ENCODE assay signal across 9 mouse cellular contexts in the genomic region with DNA sequence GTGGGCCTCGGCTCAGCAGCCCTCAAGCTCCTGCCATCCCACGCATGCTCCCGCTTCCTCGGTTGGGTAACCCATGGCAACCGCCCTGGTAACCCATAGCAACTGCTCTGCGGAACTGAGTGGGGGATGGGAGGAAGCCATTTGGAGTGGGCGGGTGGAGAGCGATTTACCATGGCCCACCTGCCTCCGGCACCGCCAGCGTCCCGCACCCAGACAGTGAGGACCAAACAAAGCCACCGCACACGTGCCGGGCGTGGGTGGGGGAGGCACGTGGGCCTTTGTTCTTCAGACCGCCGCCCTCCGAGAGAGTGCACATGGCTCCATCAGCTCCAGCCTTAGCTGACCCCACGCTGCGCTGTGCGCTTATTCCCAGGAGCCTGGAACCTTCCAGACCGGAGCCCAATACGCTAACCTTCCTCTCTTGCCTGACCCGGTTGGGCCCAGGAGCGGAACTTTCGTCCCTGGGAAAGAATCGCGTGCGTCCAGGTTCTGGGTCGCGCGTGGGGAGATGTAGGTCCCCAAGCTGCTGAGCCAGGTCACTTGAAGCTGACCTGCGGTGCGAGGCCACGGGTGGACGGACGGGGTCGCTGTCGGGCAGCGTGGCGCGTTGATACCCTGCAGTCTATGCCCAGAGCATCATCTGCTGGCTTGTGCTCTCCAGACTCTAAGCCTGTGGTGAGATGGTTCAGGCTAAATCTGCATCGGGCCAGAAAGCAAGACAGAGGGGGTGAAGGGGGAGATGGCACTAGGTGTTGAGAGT.
A peak's percentile ranks its signal among the peaks of the same experiment; 100 is the strongest.
DNase-seq lines count a peak whose midpoint lies in the region; ATAC-seq lines count a peak whose summit lies in the region.
"Had no signal": no experiment of that assay in that cellular context is flagged by ENCODE, and none has a peak within 500 bp of the region (broad histone marks: within the 10 kb centered on the region; RNA-seq: fewer than 3 reads in every experiment).

No protein-coding gene starts in this region.

- H3K27me3 ChIP-seq in intestine, embryonic 16.5 days (replicated peaks; ENCODE audit: control insufficient read depth, insufficient read depth, low read length): no peaks in the 10 kb centered on the region

- peak; percentile 93 for ATAC-seq in granulocyte monocyte progenitor cell, adult 5-6 weeks (replicated peaks; ENCODE audit: poor library complexity, severe bottlenecking)
- peak; percentile 81 for ATAC-seq in intestine, embryonic 16.5 days

- peak overlapping the region; percentile 47 for H3K4me3 ChIP-seq in intestine, embryonic 16.5 days (ENCODE audit: low read length)

- 7% methylated on average over 45 of the region's 45 CpGs for WGBS in intestine, embryonic 16.5 days

- H3K4me2 ChIP-seq in intestine, embryonic 16.5 days (ENCODE audit: low read depth, low read length): peak overlapping the region; percentile 91

- no peaks in the 10 kb centered on the region for H3K36me3 ChIP-seq in intestine, embryonic 16.5 days (ENCODE audit: control insufficient read depth, insufficient read depth, low read length)

- H3K9ac ChIP-seq in intestine, embryonic 16.5 days (ENCODE audit: low read depth, low read length): peak overlapping the region; percentile 60; the same call in 1 of the 2 replicates

- H3K4me1 ChIP-seq in intestine, embryonic 16.5 days (ENCODE audit: control insufficient read depth, insufficient read depth, low read length): peaks cover 7% of the 10 kb centered on the region

- H3K27ac ChIP-seq in intestine, embryonic 16.5 days (ENCODE audit: low read length): no peak overlapping the region
- H3K27ac ChIP-seq: macrophage had no signal

- DNase-seq in adrenal gland, adult 8-10 months: peak; percentile 64
- peak; percentile 91 for DNase-seq in embryo, embryonic 9.5 days (ENCODE audit: extremely low spot score)
- peak; percentile 93 to 98 for DNase-seq in left cerebral cortex, postnatal 25 days (ENCODE audit: low spot score in 2 of 2)
- DNase-seq in mesoderm, embryonic 11.5 days (ENCODE audit: low read depth, low spot score): peak; percentile 94
- DNase-seq in right cerebral cortex, postnatal 25 days: peak; percentile 95
- peak; percentile 78 for DNase-seq in urinary bladder, postnatal 25 days (ENCODE audit: low spot score)

- intact Hi-C loops in left cerebral cortex, postnatal 25 days (cut with DNase I): loop anchor here (1.0 to 5.0 kb wide), 3 partner anchors 20 to 256 kb away; no protein-coding TSS in a partner anchor

- H3K9me3 ChIP-seq in intestine, embryonic 16.5 days (ENCODE audit: control insufficient read depth, low read length): no peaks in the 10 kb centered on the region
